Mouse (Mus musculus) stomach, postnatal 0 days (tissue): ENCODE data around the gene Gm45713.

Source experiments
- CTCF ChIP-seq: IDR thresholded peaks from 2 replicates; pipeline ENCODE4 v1.5.1; 2016; ENCODE audit warnings: antibody characterized with exemption, low read depth, mild to moderate bottlenecking, moderate library complexity
- EP300 ChIP-seq: optimal IDR thresholded peaks from 2 replicates; pipeline ENCODE3; 2016; ENCODE audit warnings: antibody characterized with exemption

GRCm38 (mm10) chr7:45104941-45105340 is 31.1 kb downstream of the Gm45713 start:
- TF ChIP-seq CTCF (no peak), EP300 (no peak)
